Mouse (Mus musculus) hindbrain, postnatal 0 days (tissue): ENCODE measurements around the gene Utp14a. TPM values are rescaled to one million over a fixed set of nuclear protein-coding genes. Genes with fewer than 3 reads are reported as not detected.
"Not testable (repeated sequence)": the region's sequence is repeated elsewhere in the genome, so short reads cannot be mapped to it uniquely, and the experiment has no call there.

Source experiments
- ATAC-seq: fragments of 200-750 bp; cut with Nextera tagmentation; 2 replicates; pipeline ENCODE4 v1.8.0; 2017; ENCODE audit warnings: mild to moderate bottlenecking, moderate TSS enrichment, moderate library complexity
- DNase-seq: peaks from one replicate; pipeline ENCODE4 v3.0.0-alpha.2; 2015; ENCODE audit warnings: low spot score
- H3K27ac ChIP-seq: fragments of 300-500 bp; sonication (generic); 2 replicates; pipeline ENCODE4 v1.5.1; 2014; ENCODE audit warnings: mild to moderate bottlenecking
- H3K27me3 ChIP-seq: fragments of 300-500 bp; sonication (generic); 2 replicates; pipeline ENCODE4 v1.6.1; 2014; ENCODE audit warnings: low read length, mixed read lengths; ENCODE audit not compliant: insufficient read depth
- H3K36me3 ChIP-seq: fragments of 300-500 bp; sonication (generic); 2 replicates; pipeline ENCODE4 v1.6.1; 2014; ENCODE audit warnings: low read length, mixed read lengths; ENCODE audit not compliant: insufficient read depth
- H3K4me1 ChIP-seq: fragments of 300-500 bp; sonication (generic); 2 replicates; pipeline ENCODE4 v1.6.1; 2014; ENCODE audit warnings: antibody characterized with exemption, low read length, mixed read lengths; ENCODE audit not compliant: insufficient read depth
- H3K4me2 ChIP-seq: fragments of 300-500 bp; sonication (generic); 2 replicates; pipeline ENCODE4 v1.6.1; 2014; ENCODE audit warnings: low read depth, mild to moderate bottlenecking, low read length, moderate library complexity, mixed read lengths
- H3K4me3 ChIP-seq: fragments of 300-500 bp; sonication (generic); 2 replicates; pipeline ENCODE4 v1.5.1; 2014; ENCODE audit warnings: low read length
- H3K9ac ChIP-seq: fragments of 300-500 bp; sonication (generic); replicated peaks from 2 replicates; pipeline ENCODE4 v1.6.1; 2014; ENCODE audit warnings: mild to moderate bottlenecking, low read length, moderate library complexity, mixed read lengths
- H3K9me3 ChIP-seq: fragments of 300-500 bp; sonication (generic); 2 replicates; pipeline ENCODE4 v1.6.1; 2016; ENCODE audit warnings: low read length, mixed read lengths
- CTCF ChIP-seq: IDR thresholded peaks from 2 replicates; pipeline ENCODE4 v1.5.1; 2016; ENCODE audit warnings: antibody characterized with exemption, control low read depth, low read depth
- WGBS: fragments of 180-500 bp; shearing (Covaris S2); extraction: QIAGEN DNeasy Blood & Tissue Kit; methylation state at CpG from one replicate; pipeline ENCODE4 v1.1.7; 2014; 5-methylcytosine and 5-hydroxymethylcytosine counted together
- polyA plus RNA-seq: library from polyadenylated mRNA; unstranded; fragments of >200 nt; fragmentation: Nextera tagmentation; extraction: Ambion mirVana; gene quantifications from 2 replicates; pipeline ENCODE4 v1.2.1, GENCODE M21; 2015
- total RNA-seq: library from RNA; depleted of rRNA; stranded (reverse); fragments of >200 nt; gene quantifications from 2 replicates; pipeline ENCODE4 v1.2.3, GENCODE M21; 2014; rRNA removed

Utp14a gene
- total RNA-seq (2.8 and 5.8 TPM in 2 replicates), polyA plus RNA-seq (12.7 and 13.8 TPM in 2 replicates)

DNA sequence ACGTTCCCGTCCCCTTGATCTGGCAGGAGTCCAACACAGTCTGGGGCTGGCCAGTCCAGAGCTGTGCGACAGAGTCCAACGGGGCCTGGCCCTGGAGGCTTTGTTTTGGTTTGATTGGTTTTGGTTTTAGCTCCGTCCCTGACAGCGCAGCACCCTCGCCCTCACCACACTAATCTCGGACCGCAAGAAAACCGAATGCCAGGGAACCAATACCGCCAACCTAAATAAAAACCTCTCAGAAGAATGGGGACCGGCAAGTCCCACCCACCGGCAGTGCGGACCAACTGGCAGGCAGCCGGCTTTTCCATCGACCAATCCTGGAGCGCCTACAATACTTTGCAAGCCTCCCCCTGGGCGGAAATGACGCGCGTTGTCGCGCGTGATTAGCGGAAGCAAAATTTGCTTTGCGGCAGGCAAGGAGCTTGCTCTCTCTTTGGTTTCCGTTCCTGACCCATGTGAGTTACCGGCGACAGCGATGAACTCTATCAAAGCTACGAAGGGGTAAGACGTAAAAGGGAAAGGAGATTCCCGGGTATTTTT is at the start of gene Utp14a:
Utp14a (plus strand) TSS at position 395 of the 540 bp plus-strand sequence.
- Histone ChIP-seq H3K4me3 (peak within 1 kb of the TSS; percentile 48), H3K9me3 (no peaks in the 10 kb centered on the region), H3K36me3 (no peaks in the 10 kb centered on the region), H3K27ac (peak within 1 kb of the TSS; percentile 69; the same call in 1 of the 2 replicates), H3K9ac (peak within 1 kb of the TSS; percentile 33), H3K4me1 (no peaks in the 10 kb centered on the region), H3K4me2 (peak within 1 kb of the TSS; percentile 62), H3K27me3 (no peaks in the 10 kb centered on the region)
- 17% methylated on average over 33 of the region's 33 CpGs for WGBS
- ATAC-seq (peak; percentile 100), DNase-seq (peak; percentile 97)
- no peak for TF ChIP-seq CTCF

DNA sequence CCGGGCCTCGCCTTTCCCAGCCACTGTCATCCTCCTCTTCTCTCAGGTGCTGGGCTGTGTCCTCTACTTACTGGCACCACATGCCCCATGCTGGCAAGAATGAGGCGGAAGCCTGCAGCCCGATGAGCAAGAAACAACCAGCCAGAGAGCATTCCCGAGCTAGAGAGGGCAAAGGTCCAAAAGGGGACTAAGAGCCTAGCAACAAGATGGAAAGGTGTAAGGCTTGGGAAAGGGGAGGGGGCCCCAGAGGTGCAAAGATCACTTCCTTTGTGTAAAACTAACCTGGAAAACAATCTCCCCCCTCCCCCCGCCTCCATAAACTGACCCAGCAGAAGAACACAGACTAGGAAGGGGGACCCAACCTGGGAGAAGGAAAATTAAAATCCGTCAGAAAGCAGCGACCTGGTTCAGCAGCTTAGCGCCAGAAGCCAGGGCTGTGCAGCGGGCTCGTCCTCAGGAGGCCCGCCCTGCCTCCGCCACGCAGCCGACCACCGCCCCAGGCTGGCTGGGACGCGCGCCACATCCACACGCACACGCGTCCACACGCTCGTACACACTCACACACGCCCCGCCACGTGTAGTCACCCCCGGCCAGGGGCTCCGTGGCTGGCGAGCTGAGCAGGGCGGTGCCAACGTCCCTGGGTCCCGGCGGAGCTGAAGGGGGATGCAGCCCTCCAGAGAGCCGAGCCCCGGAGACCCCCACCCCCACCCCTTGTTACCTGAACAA is 48.7 kb upstream of the Utp14a start:
- no peaks in the 10 kb centered on the region for H3K9me3 ChIP-seq
- no peaks in the 10 kb centered on the region for H3K27me3 ChIP-seq
- H3K36me3 ChIP-seq, result no peaks in the 10 kb centered on the region
- WGBS, result 24% methylated on average over 36 of the region's 36 CpGs
- H3K4me2 ChIP-seq, result peak overlapping the region; percentile 60
- peak overlapping the region; percentile 62 for H3K9ac ChIP-seq
- peak overlapping the region; percentile 51; the same call in 1 of the 2 replicates for H3K27ac ChIP-seq
- DNase-seq (peak; percentile 62), ATAC-seq (peak; percentile 85)
- no peaks in the 10 kb centered on the region for H3K4me1 ChIP-seq
- no peak for TF ChIP-seq CTCF
- H3K4me3 ChIP-seq, result peak overlapping the region; percentile 67

GRCm38 (mm10) chrX:48208519-48209185 is 48.0 kb upstream of the Utp14a start, which contains the start of gene Zdhhc9:
Gene Zdhhc9, minus strand, starts transcription at chrX:48208878.
- DNase-seq (peak; percentile 91), ATAC-seq (peak; percentile 99)
- no peaks in the 10 kb centered on the region for H3K36me3 ChIP-seq
- H3K9me3 ChIP-seq, result no peaks in the 10 kb centered on the region
- TF ChIP-seq CTCF, result no peak
- H3K27me3 ChIP-seq, result no peaks in the 10 kb centered on the region
- 27% methylated on average over 34 of the region's 34 CpGs for WGBS
- H3K27ac ChIP-seq, result peak within 1 kb of the TSS; percentile 51; the same call in 1 of the 2 replicates
- no peaks in the 10 kb centered on the region for H3K4me1 ChIP-seq
- peak within 1 kb of the TSS; percentile 60 for H3K4me2 ChIP-seq
- H3K9ac ChIP-seq, result peak within 1 kb of the TSS; percentile 62
- peak within 1 kb of the TSS; percentile 67 for H3K4me3 ChIP-seq

DNA sequence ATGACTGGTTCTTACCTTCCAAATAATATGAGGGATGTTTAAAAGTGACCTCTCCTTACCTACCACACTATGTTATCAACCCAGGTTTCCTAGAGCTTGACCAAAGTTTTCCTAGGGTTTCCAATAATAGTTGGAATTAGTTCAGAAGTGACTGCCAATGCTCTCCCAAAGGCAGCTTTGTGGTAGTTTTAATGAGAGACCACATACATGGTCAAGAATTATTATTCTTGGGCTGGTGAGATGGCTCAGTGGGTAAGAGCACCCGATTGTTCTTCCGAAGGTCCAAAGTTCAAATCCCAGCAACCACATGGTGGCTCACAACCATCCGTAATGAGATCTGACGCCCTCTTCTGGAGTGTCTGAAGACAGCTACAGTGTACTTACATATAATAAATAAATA is 46.9 kb upstream of the Utp14a start:
- H3K4me2 ChIP-seq, H3K9ac ChIP-seq, H3K9me3 ChIP-seq, H3K4me3 ChIP-seq, H3K27me3 ChIP-seq, H3K27ac ChIP-seq, ATAC-seq, H3K4me1 ChIP-seq, DNase-seq, H3K36me3 ChIP-seq: not testable (repeated sequence)
- WGBS, result 86% methylated on average over 2 of the region's 4 CpGs

GRCm38 (mm10) chrX:48219468-48219867 is 37.2 kb upstream of the Utp14a start:
- no peak overlapping the region for H3K27ac ChIP-seq
- ATAC-seq (no peak), DNase-seq (no peak)
- H3K36me3 ChIP-seq, result no peaks in the 10 kb centered on the region
- TF ChIP-seq CTCF, result no peak
- no peak overlapping the region for H3K4me3 ChIP-seq
- no peaks in the 10 kb centered on the region for H3K9me3 ChIP-seq
- no peak overlapping the region for H3K9ac ChIP-seq
- H3K27me3 ChIP-seq, result no peaks in the 10 kb centered on the region
- 89% methylated on average over 5 of the region's 5 CpGs for WGBS
- no peaks in the 10 kb centered on the region for H3K4me1 ChIP-seq
- H3K4me2 ChIP-seq, result no peak overlapping the region

GRCm38 (mm10) chrX:48222706-48223105 is 34.0 kb upstream of the Utp14a start:
- H3K27me3 ChIP-seq, result no peaks in the 10 kb centered on the region
- no peaks in the 10 kb centered on the region for H3K4me1 ChIP-seq
- no peak overlapping the region for H3K4me3 ChIP-seq
- ATAC-seq (no peak), DNase-seq (no peak)
- H3K4me2 ChIP-seq, result no peak overlapping the region
- no peak overlapping the region for H3K9ac ChIP-seq
- no peak overlapping the region for H3K27ac ChIP-seq
- H3K36me3 ChIP-seq, result no peaks in the 10 kb centered on the region
- no peaks in the 10 kb centered on the region for H3K9me3 ChIP-seq
- WGBS, result 76% methylated on average over 7 of the region's 7 CpGs
- no peak for TF ChIP-seq CTCF
